Mouse (Mus musculus): ENCODE measurements around the gene Hspa4.
A peak's percentile ranks its signal among the peaks of the same experiment; 100 is the strongest.
"Not testable (repeated sequence)": the region's sequence is repeated elsewhere in the genome, so short reads cannot be mapped to it uniquely, and the experiment has no call there.

Gene Hspa4

DNA sequence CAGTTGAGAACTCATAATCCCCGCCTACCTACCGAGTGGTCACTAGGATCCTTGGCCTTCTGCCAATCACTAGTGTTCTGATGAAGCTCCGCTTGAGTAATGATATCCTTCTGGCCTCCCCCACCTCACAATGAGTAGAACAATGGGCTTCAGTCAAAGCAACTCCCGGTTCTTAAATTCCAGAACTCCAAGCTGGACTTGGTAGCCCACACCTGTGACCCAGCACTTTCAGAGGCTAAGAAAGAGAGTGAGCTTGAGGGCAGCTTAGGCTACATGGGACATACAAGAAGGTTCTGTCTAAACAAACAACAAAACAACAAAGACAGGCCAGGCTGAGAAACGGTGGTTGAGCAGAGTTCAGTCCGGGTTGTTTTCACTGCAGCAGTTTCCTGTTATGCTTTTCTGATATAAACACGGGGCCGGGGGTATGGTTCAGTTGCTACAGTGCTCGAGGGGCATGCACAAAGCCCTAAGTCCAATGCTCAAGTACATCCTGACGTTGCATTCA lies 7.4 kb upstream of the Hspa4 start:
- DNase-seq (ENCODE audit: extremely low spot score) = no peak

GRCm38 (mm10) chr11:53306965-53307364 lies 6.7 kb upstream of the Hspa4 start:
- DNase-seq (ENCODE audit: extremely low spot score) = no peak

- no peak for DNase-seq (ENCODE audit: extremely low spot score)
These were observed 4.0 kb upstream of the Hspa4 start for GRCm38 (mm10) chr11:53304044-53304840.

- no peak for DNase-seq (ENCODE audit: extremely low spot score)
These were observed 884 bp upstream of the Hspa4 start for GRCm38 (mm10) chr11:53301167-53301515.

DNA sequence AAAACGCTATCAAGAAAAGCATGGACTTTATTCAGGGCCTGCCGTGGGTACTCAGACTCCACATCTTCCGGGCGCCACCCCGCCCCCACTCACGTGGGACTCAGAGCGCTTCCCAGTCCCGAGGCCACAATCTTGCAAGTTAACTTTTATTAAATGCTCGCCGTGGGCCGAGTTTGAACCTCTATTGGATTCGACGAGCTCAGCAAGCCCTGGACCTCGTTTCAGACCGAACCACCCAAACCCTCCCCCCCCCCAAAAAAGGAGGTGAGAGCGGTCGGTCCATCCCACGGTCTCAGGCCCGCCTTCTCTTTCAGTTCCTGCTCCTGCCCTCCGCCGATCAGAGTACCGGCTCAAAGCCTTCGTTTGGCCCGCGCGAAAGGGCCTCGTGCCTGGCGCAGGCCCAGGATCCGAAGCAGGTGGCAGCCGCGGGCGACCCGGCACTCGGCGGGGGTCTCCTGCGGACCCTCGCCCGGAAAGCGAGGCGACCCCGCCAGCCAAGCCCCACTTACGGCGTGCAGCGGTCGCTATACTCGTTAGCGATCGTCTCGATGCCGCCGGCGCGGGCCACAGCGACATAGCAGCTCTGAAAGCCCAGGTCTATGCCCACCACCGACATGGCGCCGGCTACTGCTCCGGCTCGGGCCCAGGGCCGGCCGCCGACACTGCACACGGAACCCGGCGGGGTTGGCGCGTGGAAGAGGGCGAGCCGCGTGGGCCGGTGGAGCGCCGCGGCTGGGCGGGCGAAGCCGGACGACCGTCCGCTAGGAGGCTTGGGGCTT lies 517 bp downstream of the Hspa4 start:
- peak; percentile 42 for DNase-seq (ENCODE audit: extremely low spot score)

DNA sequence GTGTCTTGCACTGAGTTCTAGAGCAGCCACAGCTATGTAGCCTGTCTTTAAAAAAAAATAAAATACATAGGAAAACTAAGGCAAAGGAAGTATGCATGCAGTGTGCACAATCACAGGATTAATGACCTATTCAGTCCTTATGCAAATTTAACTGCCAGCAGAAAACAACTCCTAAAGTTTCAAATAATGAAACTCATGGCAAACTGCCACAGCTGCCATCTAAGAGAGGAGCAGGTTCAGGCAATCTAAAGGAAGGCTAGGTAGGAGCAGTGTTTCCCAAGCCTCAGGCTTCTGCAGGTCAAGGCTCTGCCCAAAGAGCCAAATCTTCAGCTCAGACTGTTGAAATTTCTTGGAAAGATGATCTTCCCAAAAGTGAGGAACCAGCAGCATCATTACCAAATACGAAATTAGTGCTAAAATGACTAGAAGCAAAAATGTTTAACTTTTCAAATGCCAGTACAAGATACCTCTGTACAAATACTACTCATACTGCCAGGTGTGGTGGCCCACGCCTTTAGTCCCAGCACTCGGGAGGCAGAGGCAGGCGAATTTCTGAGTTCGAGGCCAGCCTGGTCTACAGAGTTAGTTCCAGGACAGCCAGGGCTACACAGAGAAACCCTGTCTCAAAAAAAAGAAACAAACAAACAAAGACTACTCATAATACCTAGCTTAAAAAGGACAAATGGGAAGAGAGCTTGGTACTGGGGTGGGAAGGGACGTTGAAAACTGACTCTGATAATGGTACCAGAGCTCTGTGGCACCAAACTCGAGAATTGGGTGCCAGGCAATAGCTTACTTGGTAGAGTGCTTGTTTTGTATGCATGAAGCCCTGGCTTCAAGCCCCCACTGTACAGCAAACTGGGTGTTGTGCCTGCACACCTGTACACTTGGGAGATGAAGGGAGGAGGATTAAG lies 2.1 kb downstream of the Hspa4 start:
- DNase-seq (ENCODE audit: extremely low spot score) = no peak

GRCm38 (mm10) chr11:53296880-53297279 lies 3.4 kb downstream of the Hspa4 start:
- DNase-seq (ENCODE audit: extremely low spot score) = no peak

- no peak for DNase-seq (ENCODE audit: extremely low spot score)
These were observed 5.8 kb downstream of the Hspa4 start for GRCm38 (mm10) chr11:53294441-53294840.

GRCm38 (mm10) chr11:53290871-53291270 lies 9.4 kb downstream of the Hspa4 start:
- DNase-seq (ENCODE audit: extremely low spot score) = no peak

DNA sequence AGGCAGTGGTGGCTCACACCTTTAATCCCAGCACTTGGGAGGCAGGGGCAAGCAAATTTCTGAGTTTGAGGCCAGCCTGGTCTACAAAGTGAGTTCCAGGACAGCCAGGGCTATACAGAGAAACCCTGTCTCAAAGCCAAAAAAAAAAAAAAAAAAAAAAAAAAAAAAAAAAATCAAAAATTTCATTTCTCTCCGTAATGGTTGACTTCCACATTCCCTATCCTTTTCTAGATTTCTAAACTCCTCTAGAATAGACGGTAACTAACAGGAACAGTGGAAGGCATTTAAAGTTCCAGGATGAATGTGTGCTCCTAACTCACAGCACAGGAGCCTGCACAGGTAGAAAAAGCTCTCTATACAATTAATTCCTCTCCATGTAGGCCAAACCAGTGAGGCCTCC lies 10.1 kb downstream of the Hspa4 start:
- not testable (repeated sequence) for DNase-seq (ENCODE audit: extremely low spot score)

- no peak for DNase-seq (ENCODE audit: extremely low spot score)
These were observed 14.4 kb downstream of the Hspa4 start for GRCm38 (mm10) chr11:53285885-53286284.

DNA sequence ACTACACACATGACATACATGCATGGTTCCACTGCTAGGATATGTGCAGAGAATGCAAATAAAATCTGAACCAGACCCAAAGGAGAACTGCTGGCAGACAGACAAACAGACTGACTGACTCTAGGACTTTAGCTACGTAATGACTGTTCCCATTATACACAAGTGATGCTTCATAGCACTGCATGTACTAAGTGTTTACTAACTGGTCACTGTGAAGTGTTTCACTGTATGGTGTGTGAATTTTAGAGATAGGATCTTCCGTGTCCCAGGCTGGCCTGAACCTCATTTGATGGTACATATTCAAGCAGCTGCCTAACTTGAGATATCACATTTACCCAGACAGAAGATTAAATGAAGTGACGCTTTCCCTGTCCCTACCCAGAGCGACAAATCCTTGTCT lies 21.8 kb downstream of the Hspa4 start:
- DNase-seq (ENCODE audit: extremely low spot score) = no peak

DNA sequence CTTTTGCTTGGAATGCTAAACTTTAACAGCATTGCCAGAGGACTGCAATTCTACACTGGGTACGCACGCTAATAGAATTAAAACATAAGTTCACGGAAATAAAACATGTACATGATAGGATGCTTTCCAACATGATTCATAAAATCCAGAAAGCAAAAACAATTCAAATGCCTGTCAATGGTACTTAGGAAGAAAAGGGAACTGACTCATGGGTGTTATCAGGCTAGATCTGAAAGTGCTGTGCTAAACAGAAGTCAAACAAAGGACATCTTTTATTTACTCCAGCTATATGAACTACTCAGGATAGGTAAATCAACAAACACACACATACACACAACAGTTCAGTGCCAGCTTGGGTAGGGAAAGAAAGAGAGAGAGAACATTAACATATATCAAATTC lies 24.9 kb downstream of the Hspa4 start:
- no peak for DNase-seq (ENCODE audit: extremely low spot score)

DNA sequence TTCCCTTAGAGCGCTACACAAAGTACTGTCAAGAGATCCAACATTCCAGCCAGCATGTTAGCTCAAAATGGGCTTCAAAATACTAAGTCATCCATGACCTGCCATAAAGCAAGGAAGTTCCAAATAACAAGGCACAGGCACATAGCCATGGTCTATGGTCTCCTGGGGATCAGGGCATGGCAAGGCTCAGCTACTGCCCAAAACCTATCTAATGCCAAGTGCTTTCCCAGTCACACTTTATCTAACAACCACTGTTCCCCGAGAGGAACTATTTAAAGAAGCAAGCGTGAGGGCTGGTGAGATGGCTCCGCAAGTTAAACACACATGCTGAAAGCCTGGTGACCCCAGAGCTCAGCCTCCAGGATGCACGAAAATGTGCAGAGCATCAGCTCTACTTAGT lies 26.9 kb downstream of the Hspa4 start:
- DNase-seq (ENCODE audit: extremely low spot score) = no peak

DNA sequence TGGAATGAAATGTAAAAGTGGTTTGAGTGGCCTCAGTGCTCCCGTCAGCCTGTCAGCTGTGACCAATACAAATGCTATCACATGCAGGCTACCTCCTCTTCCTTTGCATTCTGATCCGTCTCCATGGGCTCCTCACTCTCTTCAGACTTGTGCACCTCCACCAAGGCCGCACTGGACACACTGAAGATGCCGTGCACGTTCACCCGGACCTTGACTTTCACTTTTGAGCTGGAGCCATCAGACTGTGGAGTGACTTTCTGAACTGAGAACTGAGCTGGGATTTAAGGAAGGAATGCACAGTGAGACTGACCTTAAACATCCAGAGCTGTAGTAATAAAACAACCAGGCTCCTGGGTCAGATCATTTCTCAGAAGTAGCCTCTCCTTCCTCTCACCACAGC lies 30.7 kb downstream of the Hspa4 start:
- DNase-seq (ENCODE audit: extremely low spot score) = no peak

- no peak for DNase-seq (ENCODE audit: extremely low spot score)
These were observed 39.7 kb downstream of the Hspa4 start for GRCm38 (mm10) chr11:53260556-53260955.

DNA sequence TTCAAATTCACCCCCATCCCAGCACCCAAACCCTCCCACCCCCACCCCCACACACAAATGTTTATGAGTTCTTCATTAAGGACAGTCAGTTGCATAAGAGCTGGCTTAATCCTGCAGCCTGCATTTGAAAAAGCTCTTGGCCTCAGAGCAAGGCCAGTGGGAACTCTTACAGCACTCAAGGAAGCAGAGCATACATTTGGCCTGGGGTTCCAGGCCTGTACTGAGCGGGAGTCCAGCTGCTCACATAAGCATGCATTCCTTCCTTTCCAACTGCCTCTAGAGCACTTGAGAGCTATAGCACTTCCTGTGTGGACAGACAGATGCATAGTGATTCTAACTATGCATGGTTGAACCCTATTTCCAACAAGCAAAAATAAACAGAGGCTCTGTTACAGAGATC lies 40.2 kb downstream of the Hspa4 start:
- no peak for DNase-seq (ENCODE audit: extremely low spot score)

- no peak for DNase-seq (ENCODE audit: extremely low spot score)
These were observed 41.1 kb downstream of the Hspa4 start for GRCm38 (mm10) chr11:53259047-53259632.

GRCm38 (mm10) chr11:53256914-53257313 lies 43.3 kb downstream of the Hspa4 start:
- DNase-seq (ENCODE audit: extremely low spot score) = no peak

- DNase-seq (ENCODE audit: extremely low spot score) = peak; percentile 62
These were observed 45.3 kb downstream of the Hspa4 start for GRCm38 (mm10) chr11:53254926-53255325.

DNA sequence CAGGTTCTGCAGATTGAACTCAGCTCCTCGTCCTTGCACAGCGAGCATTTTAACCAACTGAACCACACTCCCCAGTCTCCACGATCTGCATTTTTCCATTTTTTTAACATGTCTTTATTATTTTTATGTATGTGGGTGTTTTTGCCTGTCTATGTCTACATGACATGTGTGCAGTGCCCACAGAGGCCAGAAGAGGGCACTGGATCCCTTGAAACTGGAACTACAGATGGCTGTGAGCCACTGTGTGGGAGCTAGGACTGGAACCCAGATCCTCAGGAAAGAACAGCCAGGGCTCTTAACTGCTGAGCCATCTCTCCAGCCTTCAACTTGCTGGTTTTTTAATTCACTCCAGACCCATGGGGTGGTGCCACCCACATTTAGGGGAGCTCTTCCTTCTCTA lies 45.8 kb downstream of the Hspa4 start:
- DNase-seq (ENCODE audit: extremely low spot score) = no peak
